ENCODE assay signal across 11 mouse cellular contexts in the genomic region with DNA sequence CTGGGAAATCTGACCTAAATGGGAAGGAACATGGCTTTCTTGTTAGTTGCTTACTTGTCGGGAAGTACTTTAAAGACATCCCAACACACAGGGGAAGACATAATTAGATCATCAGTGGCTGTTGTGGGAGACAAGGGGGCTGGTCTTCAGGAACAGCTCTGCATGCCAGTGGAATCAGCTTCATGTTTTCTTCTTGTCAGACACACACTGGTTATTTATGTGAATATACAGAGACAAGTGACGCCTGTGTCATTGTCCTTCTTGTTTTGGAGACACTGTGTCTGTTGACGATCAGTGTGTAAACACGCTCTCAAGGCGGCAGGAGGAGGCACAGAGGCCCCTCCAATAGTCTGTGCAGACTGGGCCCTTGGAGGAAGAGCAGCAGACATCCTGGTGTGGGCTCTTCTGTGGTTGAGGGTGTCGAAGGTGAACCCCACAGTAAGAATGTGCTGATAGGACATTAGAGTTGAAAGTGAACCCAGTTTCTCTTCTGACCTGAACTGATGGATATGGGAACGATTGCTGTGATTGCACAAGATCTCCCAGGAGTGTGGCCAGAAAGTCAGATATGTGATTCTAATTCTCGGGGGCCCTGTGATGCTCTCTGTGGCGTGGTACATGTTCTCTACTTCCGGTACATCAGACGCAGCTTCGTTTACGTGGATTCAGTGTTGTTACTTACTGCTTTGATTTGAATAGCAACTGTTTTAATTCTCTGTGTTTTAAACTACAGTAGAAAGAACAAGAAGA.
DNase-seq lines count a peak whose midpoint lies in the region; ATAC-seq and TF ChIP-seq lines count a peak whose summit lies in the region.
"Had no signal": no experiment of that assay in that cellular context is flagged by ENCODE, and none has a peak within 500 bp of the region (broad histone marks: within the 10 kb centered on the region; RNA-seq: fewer than 3 reads in every experiment).

No protein-coding gene starts in this region.

- no peaks in the 10 kb centered on the region for H3K36me3 ChIP-seq in heart, adult 2 months (ENCODE audit: control insufficient read depth, insufficient read depth, low read length)
- no peaks in the 10 kb centered on the region for H3K36me3 ChIP-seq in kidney, embryonic 15.5 days

- TF ChIP-seq POLR2A in heart, adult 2 months (IDR thresholded peaks at IDR 0.05; ENCODE audit: insufficient read depth, low read depth, low read length), result no peak

- no peak for TF ChIP-seq CTCF in heart, adult 2 months (IDR thresholded peaks at IDR 0.05)

- no peaks in the 10 kb centered on the region for H3K9me3 ChIP-seq in kidney, embryonic 15.5 days (replicated peaks)
- H3K9me3 ChIP-seq: forebrain, embryonic 13.5 days had no signal

- peaks cover 15% of the 10 kb centered on the region for H3K4me1 ChIP-seq in heart, adult 2 months (ENCODE audit: control insufficient read depth, insufficient read depth, low read length)
- peaks cover 17% of the 10 kb centered on the region for H3K4me1 ChIP-seq in kidney, embryonic 15.5 days

- no peak for TF ChIP-seq EP300 in heart, adult 2 months (IDR thresholded peaks at IDR 0.05; ENCODE audit: insufficient read depth, low read depth, low read length)

- intact Hi-C loops in heart, adult 2 months (cut with DNase I), result loop anchor here (5.0 to 10.0 kb wide), 4 partner anchors 39 to 231 kb away; no protein-coding TSS in a partner anchor
- intact Hi-C loops in heart, postnatal 25 days (cut with DNase I), result no loop called here

- no peak; the same call in 1 of the 2 replicates for ATAC-seq in kidney, embryonic 15.5 days (replicated peaks; ENCODE audit: low FRiP score)

- H3K9ac ChIP-seq in heart, adult 2 months (ENCODE audit: low read depth, low read length), result no peak overlapping the region
- H3K9ac ChIP-seq in kidney, embryonic 15.5 days, result no peak overlapping the region
- H3K9ac ChIP-seq: forebrain, embryonic 13.5 days had no signal

- H3K4me3 ChIP-seq in heart, adult 2 months, result no peak overlapping the region
- H3K4me3 ChIP-seq in kidney, embryonic 15.5 days (replicated peaks), result no peak overlapping the region
- H3K4me3 ChIP-seq: forebrain, embryonic 13.5 days; left cerebral cortex, adult 2 months had no signal

- DNase-seq in heart, adult 2 months, result peak; percentile 39 to 43
- no peak for DNase-seq in heart, postnatal 25 days (ENCODE audit: low spot score)
- peak; percentile 41 for DNase-seq in fibroblast of lung, adult 2 months (ENCODE audit: low read depth)
- peak; percentile 80 for DNase-seq in lung, postnatal 36 days
- no peak for DNase-seq in ovary, postnatal 36 days (ENCODE audit: low spot score)
- DNase-seq in frontal cortex, postnatal 14 days (ENCODE audit: low spot score in 2 of 2), result no peak
- DNase-seq in layer of hippocampus, adult 11-12 months (ENCODE audit: low spot score), result no peak

- H3K27me3 ChIP-seq in heart, adult 2 months (ENCODE audit: control insufficient read depth, insufficient read depth, low read length), result no peaks in the 10 kb centered on the region
- H3K27me3 ChIP-seq in kidney, embryonic 15.5 days, result no peaks in the 10 kb centered on the region
- H3K27me3 ChIP-seq: CH12.LX; forebrain, embryonic 13.5 days had no signal

- 60% methylated on average over 13 of the region's 13 CpGs for WGBS in heart, adult 2 months
- whole genome bisulfite sequencing in kidney, embryonic 15.5 days, result 70% methylated on average over 13 of the region's 13 CpGs

- H3K27ac ChIP-seq in heart, adult 2 months, result peak overlapping the region; percentile 92
- peak overlapping the region; percentile 86 for H3K27ac ChIP-seq in kidney, embryonic 15.5 days
- H3K27ac ChIP-seq: left cerebral cortex, adult 2 months had no signal

- H3K79me2 ChIP-seq in heart, adult 2 months (replicated peaks; ENCODE audit: control insufficient read depth, insufficient read depth, low read length), result no peaks in the 10 kb centered on the region

- no peak overlapping the region for H3K4me2 ChIP-seq in kidney, embryonic 15.5 days
- H3K4me2 ChIP-seq: forebrain, embryonic 13.5 days had no signal

Comparison
In these comparisons a context has a peak if more than half of its experiments do, and no peak if none do; other contexts are left out.
1. DNase-seq: peak in heart, adult 2 months (2 of 2), fibroblast of lung, adult 2 months (single experiment) and lung, postnatal 36 days (single experiment); none in heart, postnatal 25 days (single experiment), ovary, postnatal 36 days (single experiment), frontal cortex, postnatal 14 days (0 of 2) and layer of hippocampus, adult 11-12 months (single experiment).